Mouse (Mus musculus) neural tube, embryonic 12.5 days (tissue): Measurements from ENCODE around the gene Ccser1. TPM values are rescaled to one million over a fixed set of nuclear protein-coding genes. Genes with fewer than 3 reads are reported as not detected.

Experiments used
- ATAC-seq: fragments of 200-750 bp; cut with Nextera tagmentation; 2 replicates; pipeline ENCODE4 v1.8.0; 2017; ENCODE audit warnings: low read depth, mild to moderate bottlenecking, moderate TSS enrichment, moderate library complexity; ENCODE audit not compliant: low FRiP score
- H3K27ac ChIP-seq: fragments of 300-500 bp; sonication (generic); 2 replicates; pipeline ENCODE4 v1.5.1; 2016
- H3K27me3 ChIP-seq: fragments of 300-500 bp; sonication (generic); replicated peaks from 2 replicates; pipeline ENCODE4 v1.6.1; 2016; ENCODE audit warnings: mild to moderate bottlenecking
- H3K36me3 ChIP-seq: fragments of 300-500 bp; sonication (generic); 2 replicates; pipeline ENCODE4 v1.6.1; 2016; ENCODE audit warnings: mild to moderate bottlenecking
- H3K4me1 ChIP-seq: fragments of 300-500 bp; sonication (generic); 2 replicates; pipeline ENCODE4 v1.6.1; 2016
- H3K4me2 ChIP-seq: fragments of 300-500 bp; sonication (generic); replicated peaks from 2 replicates; pipeline ENCODE4 v1.6.1; 2016; ENCODE audit warnings: mild to moderate bottlenecking
- H3K4me3 ChIP-seq: fragments of 300-500 bp; sonication (generic); 2 replicates; pipeline ENCODE4 v1.5.1; 2016
- H3K9ac ChIP-seq: fragments of 300-500 bp; sonication (generic); 2 replicates; pipeline ENCODE4 v1.6.1; 2016; ENCODE audit warnings: mild to moderate bottlenecking
- H3K9me3 ChIP-seq: fragments of 300-500 bp; sonication (generic); 2 replicates; pipeline ENCODE4 v1.6.1; 2016; ENCODE audit warnings: mild to moderate bottlenecking
- WGBS: fragments of 180-500 bp; shearing (Covaris S2); methylation state at CpG from one replicate; pipeline ENCODE4 v1.1.7; 2016; 5-methylcytosine and 5-hydroxymethylcytosine counted together
- polyA plus RNA-seq: library from polyadenylated mRNA; unstranded; fragments of >200 nt; fragmentation: Nextera tagmentation; extraction: Ambion mirVana; gene quantifications from 2 replicates; pipeline ENCODE4 v1.2.1, GENCODE M21; 2016

Ccser1 gene
- polyA plus RNA-seq, 1 experiment from 2014 or later = 19.4 TPM

DNA sequence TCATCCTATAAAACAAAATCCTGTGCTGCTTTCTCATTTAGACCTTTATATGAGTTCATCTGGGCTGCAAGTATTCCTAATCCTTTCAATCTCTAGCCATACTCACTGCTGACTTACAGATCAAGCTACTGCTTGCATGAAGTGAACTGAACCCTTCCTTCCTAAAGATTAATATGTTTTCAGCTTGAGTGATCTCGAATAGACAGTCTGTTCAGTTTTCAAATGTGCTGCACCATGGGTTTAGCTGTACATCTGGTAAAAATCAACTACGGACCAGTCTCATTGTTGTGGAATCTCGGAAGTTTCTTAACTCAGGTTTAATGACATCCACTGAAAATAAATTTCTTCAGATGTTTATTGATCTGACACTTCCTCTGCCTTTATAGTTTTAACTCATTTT lies 620.8 kb downstream of the Ccser1 start:
- Histone ChIP-seq H3K27ac (no peak overlapping the region), H3K4me1 (no peaks in the 10 kb centered on the region), H3K4me2 (no peak overlapping the region), H3K4me3 (no peak overlapping the region), H3K9ac (no peak overlapping the region), H3K9me3 (no peaks in the 10 kb centered on the region), H3K36me3 (no peaks in the 10 kb centered on the region), H3K27me3 (no peaks in the 10 kb centered on the region)
- no peak for ATAC-seq
- WGBS = 47% methylated on average over 3 of the region's 3 CpGs

DNA sequence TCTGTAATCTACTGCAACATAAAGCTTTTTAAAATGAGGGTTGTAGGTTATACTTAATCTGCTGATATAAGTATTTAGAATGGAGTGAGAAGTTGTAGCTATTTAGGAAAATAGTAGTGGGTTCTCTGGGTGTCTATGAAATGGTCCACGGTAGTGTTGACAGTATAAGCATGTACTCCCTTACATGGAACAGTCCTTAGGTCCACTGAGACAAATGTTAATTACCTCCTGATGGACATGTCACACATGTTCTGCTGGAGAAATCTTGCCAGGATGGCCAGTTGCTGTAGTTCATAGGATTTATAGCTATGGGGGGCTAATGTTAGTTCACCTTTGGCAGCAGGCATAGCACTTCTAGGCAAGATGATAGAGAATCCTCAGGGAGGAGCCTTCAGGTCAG lies 625.4 kb downstream of the Ccser1 start:
- no peak for ATAC-seq
- no peaks in the 10 kb centered on the region for H3K36me3 ChIP-seq
- no peaks in the 10 kb centered on the region for H3K27me3 ChIP-seq
- no peak overlapping the region for H3K9ac ChIP-seq
- no peak overlapping the region for H3K4me3 ChIP-seq
- WGBS = 82% methylated on average over 1 of the region's 1 CpGs
- H3K27ac ChIP-seq = no peak overlapping the region
- no peaks in the 10 kb centered on the region for H3K9me3 ChIP-seq
- H3K4me1 ChIP-seq = no peaks in the 10 kb centered on the region
- H3K4me2 ChIP-seq = no peak overlapping the region

DNA sequence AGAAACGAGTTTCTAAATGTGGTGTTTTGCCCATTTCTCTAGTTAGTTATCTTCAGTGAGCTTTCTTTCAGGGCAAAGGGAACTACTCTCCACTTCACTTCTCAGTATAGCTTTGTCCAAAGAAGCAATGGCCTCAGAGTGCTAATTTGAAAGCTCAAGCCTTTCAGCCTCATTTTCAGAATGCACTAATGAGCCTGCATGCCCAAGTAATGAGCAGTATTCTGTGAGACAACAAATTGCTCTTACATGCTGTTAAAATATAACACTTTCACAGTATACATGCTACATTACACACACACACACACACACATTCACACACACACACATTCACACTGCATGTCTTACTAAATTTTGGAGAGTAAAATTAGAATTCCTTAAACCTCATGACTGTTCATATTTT lies 637.6 kb downstream of the Ccser1 start:
- H3K4me3 ChIP-seq = no peak overlapping the region
- H3K4me1 ChIP-seq = no peaks in the 10 kb centered on the region
- H3K9me3 ChIP-seq = no peaks in the 10 kb centered on the region
- H3K27me3 ChIP-seq = no peaks in the 10 kb centered on the region
- WGBS = 69% methylated on average over 1 of the region's 1 CpGs
- no peak for ATAC-seq
- H3K27ac ChIP-seq = no peak overlapping the region
- no peaks in the 10 kb centered on the region for H3K36me3 ChIP-seq
- no peak overlapping the region for H3K4me2 ChIP-seq
- H3K9ac ChIP-seq = no peak overlapping the region

DNA sequence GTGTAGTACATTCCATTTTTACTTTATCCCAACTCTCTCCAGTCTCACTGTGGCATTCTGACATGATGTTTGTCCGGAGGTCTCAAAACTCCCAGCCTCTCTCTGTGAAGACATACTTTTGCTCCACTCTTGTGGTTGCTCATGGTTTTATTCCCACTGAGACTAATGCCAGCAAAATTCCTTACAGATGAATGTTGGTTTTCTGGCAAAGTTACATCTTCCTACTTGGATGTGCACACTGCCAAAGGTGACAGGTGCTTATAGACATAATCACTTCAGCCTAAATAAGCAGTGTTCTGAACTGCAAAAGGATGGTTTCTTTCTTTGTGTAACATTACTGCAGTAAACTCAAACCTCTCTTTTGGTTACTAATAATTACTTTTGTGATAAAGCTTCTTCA lies 696.2 kb downstream of the Ccser1 start:
- no peaks in the 10 kb centered on the region for H3K36me3 ChIP-seq
- no peaks in the 10 kb centered on the region for H3K9me3 ChIP-seq
- no peak overlapping the region for H3K9ac ChIP-seq
- H3K27me3 ChIP-seq = no peaks in the 10 kb centered on the region
- 89% methylated on average over 1 of the region's 1 CpGs for WGBS
- no peak overlapping the region for H3K4me2 ChIP-seq
- no peak overlapping the region for H3K4me3 ChIP-seq
- no peaks in the 10 kb centered on the region for H3K4me1 ChIP-seq
- no peak for ATAC-seq
- H3K27ac ChIP-seq = no peak overlapping the region

DNA sequence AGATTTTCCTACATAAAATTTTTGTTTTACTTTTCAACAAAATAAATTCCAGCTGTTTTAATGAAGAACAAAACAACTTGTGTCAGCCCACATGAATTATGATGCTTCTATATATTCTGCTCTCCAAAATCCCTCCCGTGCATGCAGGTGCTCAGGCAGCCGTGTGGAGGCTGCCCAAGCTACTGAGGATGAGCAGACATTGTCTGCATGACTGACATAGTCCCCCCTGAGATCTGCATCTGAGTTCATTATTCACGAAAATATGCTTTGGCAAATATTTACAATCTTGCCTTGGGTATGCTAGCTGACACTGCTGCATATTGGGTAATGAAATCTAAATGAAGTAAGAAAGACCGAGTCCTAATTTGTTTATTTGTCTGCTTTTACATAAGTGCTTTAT lies 718.1 kb downstream of the Ccser1 start:
- WGBS = 65% methylated on average over 4 of the region's 4 CpGs
- H3K27ac ChIP-seq = no peak overlapping the region
- no peak for ATAC-seq

DNA sequence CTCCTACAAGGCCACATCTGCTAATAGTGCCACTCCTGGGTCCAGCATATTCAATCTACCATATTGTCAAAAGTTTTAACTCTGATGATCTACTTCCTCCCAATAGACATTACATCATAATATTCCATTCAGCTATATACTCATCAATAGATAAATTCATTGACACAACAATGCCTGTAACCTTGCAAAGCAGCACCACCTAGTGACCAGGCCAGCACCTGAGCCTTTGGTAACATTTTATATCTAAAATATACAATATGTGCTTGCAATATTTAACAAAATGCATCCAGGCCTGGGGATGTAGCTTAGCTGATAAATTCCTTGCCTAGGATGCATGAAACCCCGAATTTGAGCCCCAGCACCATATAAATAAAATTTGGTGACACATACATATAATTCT lies 722.6 kb downstream of the Ccser1 start:
- 31% methylated on average over 1 of the region's 1 CpGs for WGBS
- Histone ChIP-seq H3K27me3 (no peaks in the 10 kb centered on the region), H3K4me2 (no peak overlapping the region), H3K9me3 (no peaks in the 10 kb centered on the region), H3K4me1 (no peaks in the 10 kb centered on the region), H3K9ac (no peak overlapping the region), H3K36me3 (no peaks in the 10 kb centered on the region), H3K4me3 (no peak overlapping the region), H3K27ac (no peak overlapping the region)
- ATAC-seq = no peak

More for the DNA sequence above, 718.1 kb downstream of the Ccser1 start:
- H3K36me3 ChIP-seq = no peaks in the 10 kb centered on the region
- no peak overlapping the region for H3K4me2 ChIP-seq
- H3K4me3 ChIP-seq = no peak overlapping the region
- no peaks in the 10 kb centered on the region for H3K4me1 ChIP-seq
- no peaks in the 10 kb centered on the region for H3K9me3 ChIP-seq
- no peak overlapping the region for H3K9ac ChIP-seq
- H3K27me3 ChIP-seq = no peaks in the 10 kb centered on the region

DNA sequence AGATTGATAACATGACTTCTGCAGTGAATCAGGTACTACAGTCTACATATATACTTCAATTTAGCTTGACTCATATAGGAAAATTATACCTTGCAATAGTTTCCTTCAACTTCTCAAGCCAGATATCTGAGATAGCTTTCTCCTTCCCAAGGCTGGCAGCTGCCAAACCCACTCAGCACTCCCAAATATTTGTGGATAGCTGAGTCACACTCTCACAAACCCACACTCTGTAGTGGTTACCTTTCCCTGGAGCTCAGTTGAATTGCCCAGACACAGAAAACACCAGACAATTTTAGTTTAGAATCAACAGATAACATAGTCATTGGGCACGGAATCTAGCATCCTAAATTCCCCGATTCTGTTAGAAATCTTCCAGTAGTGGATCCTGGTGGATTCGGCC lies 732.8 kb downstream of the Ccser1 start:
- 91% methylated on average over 3 of the region's 3 CpGs for WGBS
- no peak overlapping the region for H3K4me2 ChIP-seq
- H3K4me1 ChIP-seq = no peaks in the 10 kb centered on the region
- H3K9ac ChIP-seq = no peak overlapping the region
- H3K27me3 ChIP-seq = no peaks in the 10 kb centered on the region
- no peak for ATAC-seq
- H3K36me3 ChIP-seq = no peaks in the 10 kb centered on the region
- H3K9me3 ChIP-seq = no peaks in the 10 kb centered on the region
- no peak overlapping the region for H3K4me3 ChIP-seq
- H3K27ac ChIP-seq = no peak overlapping the region

DNA sequence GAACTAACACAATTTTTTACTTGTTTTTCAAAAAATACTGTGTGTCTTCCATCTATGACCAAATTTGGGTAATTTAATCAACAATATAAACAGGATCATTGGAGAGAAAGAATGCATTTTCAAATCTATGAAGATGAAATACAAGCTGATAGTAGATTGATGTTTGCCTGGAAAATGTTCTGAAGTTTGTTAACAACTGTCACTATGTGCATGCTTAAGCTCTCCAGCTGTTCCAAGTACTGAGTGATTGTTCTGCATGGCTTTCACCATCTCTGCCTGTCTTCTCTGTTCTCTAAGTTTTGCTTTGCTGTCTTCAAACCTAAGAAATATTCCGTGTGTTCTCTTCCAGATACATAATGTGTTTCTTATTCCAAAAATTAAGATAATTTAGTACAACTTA lies 751.5 kb downstream of the Ccser1 start:
- 87% methylated on average over 1 of the region's 1 CpGs for WGBS
- no peaks in the 10 kb centered on the region for H3K27me3 ChIP-seq
- H3K4me3 ChIP-seq = no peak overlapping the region
- H3K9ac ChIP-seq = no peak overlapping the region
- no peak overlapping the region for H3K27ac ChIP-seq
- H3K36me3 ChIP-seq = no peaks in the 10 kb centered on the region
- H3K4me1 ChIP-seq = no peaks in the 10 kb centered on the region
- ATAC-seq = no peak
- no peak overlapping the region for H3K4me2 ChIP-seq
- H3K9me3 ChIP-seq = no peaks in the 10 kb centered on the region

DNA sequence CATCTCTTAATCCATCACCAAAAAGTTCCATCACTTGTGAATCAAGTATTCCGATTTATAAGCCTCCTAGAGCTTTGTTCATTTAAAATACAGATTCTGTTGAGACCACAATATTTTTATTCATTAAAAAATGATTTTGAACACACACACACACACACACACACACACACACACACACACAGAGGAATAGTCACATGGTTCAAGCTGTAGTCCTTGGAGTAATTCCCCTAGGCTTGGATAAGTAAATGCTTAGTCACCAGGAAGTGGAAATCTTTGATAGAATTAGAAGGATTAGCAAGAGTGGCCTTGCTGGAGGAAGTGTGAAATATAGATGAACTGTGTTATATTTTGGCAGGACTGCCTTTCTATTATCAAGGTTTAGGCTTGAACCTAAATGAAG lies 756.5 kb downstream of the Ccser1 start:
- no peak overlapping the region for H3K4me2 ChIP-seq
- H3K9ac ChIP-seq = no peak overlapping the region
- no peaks in the 10 kb centered on the region for H3K36me3 ChIP-seq
- no peak overlapping the region for H3K27ac ChIP-seq
- no peaks in the 10 kb centered on the region for H3K4me1 ChIP-seq
- ATAC-seq = no peak
- H3K9me3 ChIP-seq = no peaks in the 10 kb centered on the region
- WGBS = 91% methylated on average over 1 of the region's 1 CpGs
- no peaks in the 10 kb centered on the region for H3K27me3 ChIP-seq
- no peak overlapping the region for H3K4me3 ChIP-seq

DNA sequence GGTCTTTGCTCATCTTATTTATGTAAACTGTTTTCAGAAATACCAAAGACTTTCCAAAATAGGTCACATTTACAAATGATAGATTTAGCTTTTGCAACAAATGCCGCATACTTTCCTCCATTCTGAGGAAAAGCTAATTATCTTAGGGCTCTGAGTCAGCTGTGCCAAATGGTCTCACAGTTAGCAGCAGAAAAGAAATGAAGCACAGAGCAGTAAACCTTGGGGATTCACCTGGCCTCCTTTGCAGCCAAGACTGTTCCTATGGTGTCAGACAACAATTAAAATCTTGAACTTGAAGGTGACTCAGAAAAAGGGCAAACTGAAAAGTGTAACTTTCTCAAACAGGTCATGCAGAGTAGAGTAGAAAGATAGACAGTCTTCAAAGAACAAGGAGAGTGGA lies 759.1 kb downstream of the Ccser1 start:
- ATAC-seq = no peak

DNA sequence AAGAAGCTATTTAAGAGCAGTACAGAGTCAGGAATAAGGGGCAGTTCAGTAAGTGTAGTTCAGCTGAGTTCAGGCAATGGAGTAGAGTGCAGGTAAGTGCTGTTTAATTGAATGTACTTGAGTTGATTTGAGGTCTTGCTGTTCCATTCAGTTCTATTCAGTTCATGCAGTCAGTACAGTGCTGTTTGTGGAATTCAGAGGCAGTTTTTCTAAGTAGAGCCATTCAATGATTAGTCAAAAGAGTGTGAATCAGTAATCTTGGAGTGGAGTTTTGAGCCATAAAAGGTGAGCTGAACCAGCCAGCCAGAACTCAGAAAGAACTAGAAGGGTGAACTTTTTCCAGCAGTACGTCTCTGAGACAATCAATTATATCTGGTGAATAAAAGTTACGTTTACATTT lies 773.6 kb downstream of the Ccser1 start:
- no peak overlapping the region for H3K4me3 ChIP-seq
- no peaks in the 10 kb centered on the region for H3K4me1 ChIP-seq
- no peaks in the 10 kb centered on the region for H3K27me3 ChIP-seq
- H3K9me3 ChIP-seq = no peaks in the 10 kb centered on the region
- ATAC-seq = no peak
- no peaks in the 10 kb centered on the region for H3K36me3 ChIP-seq
- no peak overlapping the region for H3K9ac ChIP-seq
- 93% methylated on average over 2 of the region's 2 CpGs for WGBS
- no peak overlapping the region for H3K4me2 ChIP-seq
- H3K27ac ChIP-seq = no peak overlapping the region

More for the DNA sequence above, 759.1 kb downstream of the Ccser1 start:
- H3K27me3 ChIP-seq = no peaks in the 10 kb centered on the region
- no peaks in the 10 kb centered on the region for H3K4me1 ChIP-seq
- H3K9me3 ChIP-seq = no peaks in the 10 kb centered on the region
- no peak overlapping the region for H3K4me2 ChIP-seq
- WGBS = 93% methylated on average over 1 of the region's 1 CpGs
- no peaks in the 10 kb centered on the region for H3K36me3 ChIP-seq
- H3K9ac ChIP-seq = no peak overlapping the region
- no peak overlapping the region for H3K27ac ChIP-seq
- H3K4me3 ChIP-seq = no peak overlapping the region

DNA sequence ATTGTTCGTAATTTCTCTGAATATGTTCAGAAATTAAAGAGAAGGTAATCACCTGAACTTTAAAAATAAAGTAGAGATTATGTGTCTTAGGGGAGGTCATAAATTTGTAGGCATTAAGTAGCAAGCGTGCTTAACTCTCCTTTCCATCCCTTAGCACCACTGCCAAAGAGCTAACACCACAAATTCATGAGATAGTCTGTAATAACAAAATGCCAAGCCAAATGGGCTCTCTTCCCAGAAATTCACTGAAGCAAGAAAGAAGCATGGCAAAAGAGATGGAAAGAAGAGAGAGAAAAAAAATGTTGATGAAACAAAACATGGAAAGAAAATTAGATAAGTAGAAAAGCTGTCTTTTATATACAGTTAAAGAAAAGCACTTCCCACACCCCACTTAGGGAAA lies 796.8 kb downstream of the Ccser1 start:
- H3K9me3 ChIP-seq = no peaks in the 10 kb centered on the region
- H3K9ac ChIP-seq = no peak overlapping the region
- H3K4me2 ChIP-seq = no peak overlapping the region
- H3K27me3 ChIP-seq = no peaks in the 10 kb centered on the region
- H3K4me1 ChIP-seq = no peaks in the 10 kb centered on the region
- H3K4me3 ChIP-seq = no peak overlapping the region
- no peak overlapping the region for H3K27ac ChIP-seq
- no peaks in the 10 kb centered on the region for H3K36me3 ChIP-seq
- ATAC-seq = no peak
- WGBS = 77% methylated on average over 2 of the region's 2 CpGs

DNA sequence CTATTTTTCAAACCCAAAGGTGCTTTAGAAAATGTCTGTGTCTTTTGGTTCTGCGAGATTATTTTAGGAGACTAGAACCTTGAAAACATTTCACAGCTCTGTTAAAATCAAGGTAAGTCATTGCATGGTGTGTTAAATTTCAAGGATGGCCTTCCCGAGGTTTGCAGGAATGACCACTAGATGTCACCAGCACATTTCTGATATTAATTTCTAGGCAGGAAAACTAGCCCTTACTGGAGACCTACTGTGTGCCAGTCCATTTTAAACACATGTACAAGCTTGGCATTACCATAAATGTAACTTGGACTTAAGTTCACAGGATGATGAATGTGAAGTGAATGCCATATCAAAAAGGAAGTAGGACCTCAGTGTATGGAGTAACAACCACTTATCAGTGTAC lies 798.3 kb downstream of the Ccser1 start:
- no peak overlapping the region for H3K4me2 ChIP-seq
- no peak overlapping the region for H3K27ac ChIP-seq
- 29% methylated on average over 2 of the region's 2 CpGs for WGBS
- no peaks in the 10 kb centered on the region for H3K9me3 ChIP-seq
- H3K36me3 ChIP-seq = no peaks in the 10 kb centered on the region
- no peaks in the 10 kb centered on the region for H3K4me1 ChIP-seq
- H3K9ac ChIP-seq = no peak overlapping the region
- ATAC-seq = no peak
- no peak overlapping the region for H3K4me3 ChIP-seq
- H3K27me3 ChIP-seq = no peaks in the 10 kb centered on the region

DNA sequence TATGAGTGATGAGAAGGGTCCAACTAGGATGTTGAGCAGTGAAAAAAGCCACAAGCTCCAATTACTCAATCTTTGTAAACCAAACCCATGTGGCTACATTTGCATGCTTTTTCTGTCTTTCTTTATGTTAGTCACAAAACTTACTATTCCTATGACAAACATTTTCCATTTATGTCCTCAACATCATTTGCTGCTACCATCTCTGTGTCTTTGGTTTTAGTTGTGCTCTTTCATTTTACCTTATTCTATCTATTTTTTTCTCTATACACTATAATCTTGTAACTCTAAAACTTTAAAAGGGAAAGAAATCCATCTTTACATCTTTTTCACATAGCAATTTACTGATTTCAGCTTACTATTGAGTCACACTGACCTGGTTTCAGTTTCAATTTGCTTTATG lies 834.2 kb downstream of the Ccser1 start:
- no peak for ATAC-seq
- H3K9me3 ChIP-seq = no peaks in the 10 kb centered on the region
- H3K4me1 ChIP-seq = no peaks in the 10 kb centered on the region
- H3K36me3 ChIP-seq = no peaks in the 10 kb centered on the region
- H3K27ac ChIP-seq = no peak overlapping the region
- H3K9ac ChIP-seq = no peak overlapping the region
- no peak overlapping the region for H3K4me2 ChIP-seq
- no peak overlapping the region for H3K4me3 ChIP-seq
- no peaks in the 10 kb centered on the region for H3K27me3 ChIP-seq
